Mouse (Mus musculus): ENCODE measurements around the gene Fam198a. TPM values are rescaled to one million over a fixed set of nuclear protein-coding genes. Genes with fewer than 3 reads are reported as not detected.

Gene Fam198a
- 0.33 TPM for polyA plus RNA-seq (2017; shearing (Covaris generic))

GRCm38 (mm10) chr9:121950418-121951113, at the start of gene Fam198a:
Gene Fam198a, plus strand, starts transcription at chr9:121950988.

GRCm38 (mm10) chr9:121916102-121916501, 34.7 kb upstream of the Fam198a start, which contains the start of gene Cyp8b1:
Gene Cyp8b1, minus strand, starts transcription at chr9:121916305.

GRCm38 (mm10) chr9:121997010-121997409, 46.2 kb downstream of the Fam198a start, which contains the start of gene Pomgnt2:
Gene Pomgnt2, minus strand, starts transcription at chr9:121997110.

Other genes starting within 250 kb of the Fam198a start
- 29.2 TPM for gene Sec22c, start 245.5 kb upstream of the Fam198a start, polyA plus RNA-seq (2017; shearing (Covaris generic))
- 35.7 TPM for gene Ss18l2, start 240.7 kb upstream of the Fam198a start, polyA plus RNA-seq (2017; shearing (Covaris generic))
- gene Nktr, start 231.8 kb upstream of the Fam198a start, polyA plus RNA-seq (2017; shearing (Covaris generic)): 119 TPM
- 0.23 TPM for gene Zfp651, start 191.7 kb upstream of the Fam198a start, polyA plus RNA-seq (2017; shearing (Covaris generic))
- not detected for gene Klhl40, start 173.4 kb upstream of the Fam198a start, polyA plus RNA-seq (2017; shearing (Covaris generic))
- not detected for gene Hhatl, start 158.5 kb upstream of the Fam198a start, polyA plus RNA-seq (2017; shearing (Covaris generic))
- gene Ccdc13, start 111.5 kb upstream of the Fam198a start, polyA plus RNA-seq (2017; shearing (Covaris generic)): not detected
- gene Higd1a, start 92.6 kb upstream of the Fam198a start, polyA plus RNA-seq (2017; shearing (Covaris generic)): 112 TPM
- not detected for gene Ackr2, start 52.6 kb upstream of the Fam198a start, polyA plus RNA-seq (2017; shearing (Covaris generic))
- not detected for gene Cyp8b1, start 34.7 kb upstream of the Fam198a start, polyA plus RNA-seq (2017; shearing (Covaris generic))
- not detected for gene Pomgnt2, start 46.1 kb downstream of the Fam198a start, polyA plus RNA-seq (2017; shearing (Covaris generic))
- 102 TPM for gene Snrk, start 166.3 kb downstream of the Fam198a start, polyA plus RNA-seq (2017; shearing (Covaris generic))

Measured in activated CD4-positive, CD25-positive, alpha-beta regulatory T cell, adult 9 weeks (primary cell).